Mouse (Mus musculus) kidney, postnatal 4 days (tissue): Measurements from ENCODE around the gene Cep126.
A peak's percentile ranks its signal among the peaks of the same experiment; 100 is the strongest.

Experiments used
- DNase-seq, 2 experiments: peaks; one replicate each; pipeline ENCODE4 v3.0.0; 2021; ENCODE audit warnings: mixed read lengths in 2 of 2

Gene Cep126

DNA sequence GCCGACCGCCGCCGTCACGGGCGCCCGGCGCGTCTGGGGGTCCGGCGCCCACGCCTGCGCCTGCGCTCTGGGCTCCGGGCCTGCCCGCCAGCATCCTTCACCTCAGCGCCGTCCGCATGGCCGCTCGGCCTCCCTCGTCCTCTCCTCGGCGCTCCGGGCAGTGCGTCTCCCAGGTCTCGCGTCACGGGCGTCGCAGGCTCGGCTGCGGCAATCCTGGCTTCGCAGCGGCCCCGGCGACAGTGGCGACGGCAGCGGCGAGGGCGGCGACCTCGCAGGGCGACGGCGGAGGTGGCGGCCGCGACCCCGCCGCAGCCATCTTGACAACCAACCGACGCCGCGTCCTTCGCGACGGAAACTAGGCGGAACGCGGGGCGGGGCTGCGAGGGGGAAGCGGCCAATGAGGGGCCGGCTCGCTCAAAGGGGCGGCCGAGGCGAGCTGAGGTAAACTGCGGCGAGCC is at the start of gene Cep126:
Cep126 (minus strand) TSS at position 178 of the 458 bp plus-strand sequence.
- peak; percentile 90 to 93 for DNase-seq

GRCm38 (mm10) chr9:8179554-8179953 is 45.5 kb upstream of the Cep126 start:
- no peak for DNase-seq

- DNase-seq, result no peak
Observed at GRCm38 (mm10) chr9:8177099-8177498, 43.0 kb upstream of the Cep126 start.

GRCm38 (mm10) chr9:8157011-8157410 is 22.9 kb upstream of the Cep126 start:
- DNase-seq, result no peak

- no peak for DNase-seq
Observed at GRCm38 (mm10) chr9:8139501-8139900, 5.4 kb upstream of the Cep126 start.

- DNase-seq, result no peak
Observed at GRCm38 (mm10) chr9:8133586-8134115, 443 bp downstream of the Cep126 start.

DNA sequence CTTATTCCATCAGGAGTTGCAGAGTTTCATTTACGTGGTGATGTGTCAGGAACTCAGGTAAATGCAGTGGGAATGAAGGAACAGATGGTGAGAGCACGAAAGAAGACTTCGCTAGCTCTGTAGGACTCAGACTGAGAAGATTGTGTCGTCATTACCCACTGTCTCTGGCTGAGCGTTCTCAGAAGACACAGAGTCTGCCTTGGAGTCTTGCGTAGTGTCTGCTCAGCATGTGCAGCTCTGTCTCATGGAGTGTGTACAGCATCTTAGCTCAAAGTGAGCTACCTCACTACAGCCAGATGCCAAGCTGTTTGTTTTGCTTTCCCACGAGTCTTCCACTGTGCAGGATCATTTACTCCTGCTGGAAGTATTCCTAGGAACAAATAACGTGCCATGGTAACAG is 10.6 kb downstream of the Cep126 start:
- no peak for DNase-seq

GRCm38 (mm10) chr9:8114516-8114915 is 19.6 kb downstream of the Cep126 start:
- no peak for DNase-seq

- DNase-seq, result no peak
Observed at GRCm38 (mm10) chr9:8103050-8103449, 31.0 kb downstream of the Cep126 start.

- no peak for DNase-seq
Observed at GRCm38 (mm10) chr9:8100962-8101361, 33.1 kb downstream of the Cep126 start.

GRCm38 (mm10) chr9:8078882-8079281 is 55.2 kb downstream of the Cep126 start:
- DNase-seq, result no peak

- DNase-seq, result peak; percentile 7 to 20
Observed at GRCm38 (mm10) chr9:8074345-8074744, 59.7 kb downstream of the Cep126 start.

DNA sequence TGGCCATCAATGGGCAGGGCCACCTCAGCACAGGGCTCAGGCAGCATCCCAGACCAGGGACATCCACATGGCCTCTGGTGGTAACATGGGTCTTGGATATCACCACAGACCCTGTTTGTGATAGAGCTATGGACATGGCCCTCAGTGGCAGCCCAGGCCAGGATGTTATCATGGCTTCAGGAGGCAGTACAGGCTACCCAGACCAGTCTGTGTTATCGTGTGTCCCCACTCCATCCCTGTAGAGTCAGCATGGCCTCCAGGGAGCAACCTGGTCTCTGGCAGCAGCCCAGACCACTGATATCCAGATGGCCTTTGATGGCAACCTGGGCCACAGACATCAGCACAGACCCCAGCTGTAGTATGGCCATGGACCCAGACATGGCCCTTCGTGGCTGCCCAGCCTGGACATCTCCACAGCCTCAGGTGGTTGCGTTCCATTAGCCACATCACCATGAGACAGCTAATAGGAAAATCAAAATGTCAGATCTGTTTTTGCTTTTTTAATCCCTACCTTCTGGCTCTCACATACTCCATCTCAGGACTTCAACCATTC is 60.8 kb downstream of the Cep126 start:
- no peak for DNase-seq

DNA sequence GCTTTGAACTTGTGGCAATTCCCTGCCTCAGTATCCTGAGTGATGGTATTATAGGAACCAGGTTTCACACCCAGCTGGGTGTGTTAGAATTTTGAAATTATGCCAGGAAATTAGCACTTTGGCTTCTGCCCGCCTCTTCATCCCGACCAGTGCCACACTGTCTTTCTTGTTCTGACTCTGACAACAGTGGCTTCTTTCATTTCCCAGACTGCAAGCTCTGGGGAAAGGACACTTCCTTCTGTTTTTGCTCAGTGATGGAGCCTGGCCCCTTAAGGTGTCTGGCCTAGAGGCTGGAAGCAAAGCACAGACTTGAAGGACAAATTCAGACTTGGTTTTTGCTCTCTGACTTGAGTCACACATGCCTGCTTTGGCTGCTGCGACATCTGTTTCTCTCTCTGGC is 74.5 kb downstream of the Cep126 start:
- DNase-seq, result no peak

DNA sequence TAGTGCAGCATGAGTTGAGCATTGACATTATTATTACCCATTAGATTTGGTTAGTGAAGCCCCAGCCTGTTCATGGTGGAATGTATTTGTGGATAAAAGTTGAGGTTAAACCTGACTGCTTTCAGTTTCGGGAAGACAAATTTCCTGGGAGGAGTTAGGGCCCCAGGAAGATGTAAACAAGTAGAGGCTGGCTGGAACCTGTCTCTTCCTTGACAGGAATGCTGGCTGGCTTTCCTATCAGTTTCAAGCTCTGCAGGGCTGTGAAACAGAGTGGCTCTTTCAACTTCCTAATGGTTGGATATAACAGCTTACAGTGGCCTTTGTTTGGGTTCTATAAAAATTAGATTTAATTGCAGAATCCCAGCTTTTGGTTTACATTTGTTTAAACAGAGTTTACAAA is 79.3 kb downstream of the Cep126 start:
- DNase-seq, result no peak

- DNase-seq, result no peak
Observed at GRCm38 (mm10) chr9:8043044-8043387, 91.1 kb downstream of the Cep126 start.

GRCm38 (mm10) chr9:8042338-8043043 is 91.6 kb downstream of the Cep126 start, which contains the start of gene Cfap300:
Gene Cfap300 (minus strand): TSS chr9:8042823.
- peak; percentile 98 to 99 for DNase-seq

GRCm38 (mm10) chr9:8035546-8035945 is 98.5 kb downstream of the Cep126 start:
- DNase-seq, result peak; percentile 39 to 47

GRCm38 (mm10) chr9:8035091-8035490 is 99.0 kb downstream of the Cep126 start:
- no peak for DNase-seq

- DNase-seq, result no peak
Observed at GRCm38 (mm10) chr9:8034143-8034542, 100.0 kb downstream of the Cep126 start.

- no peak for DNase-seq
Observed at GRCm38 (mm10) chr9:8032847-8033246, 101.2 kb downstream of the Cep126 start.
